Mouse (Mus musculus): ENCODE data around the gene Faf1.

DNA sequence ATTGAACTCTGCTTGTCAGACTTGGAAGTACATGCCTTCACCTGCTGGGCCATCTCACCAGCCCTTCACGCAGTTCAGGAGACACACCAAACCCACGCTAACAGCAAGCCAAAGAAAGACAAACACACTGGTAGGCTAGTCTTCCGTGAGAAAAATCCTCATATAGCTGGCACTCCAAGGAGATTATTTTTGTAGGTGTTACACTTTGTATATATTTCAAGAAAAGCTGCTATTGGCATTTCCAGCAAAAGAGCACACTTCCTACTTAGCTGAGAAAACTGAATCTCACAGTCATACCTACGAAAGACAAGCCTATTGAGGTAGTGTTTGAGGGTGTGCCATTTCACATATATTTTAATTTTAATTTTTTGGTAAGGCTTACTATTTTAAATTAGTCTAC, 45.4 kb upstream of the Faf1 start:
- TF ChIP-seq CTCF (IDR thresholded peaks at IDR 0.05; ENCODE audit: low read depth, low read length) (no peak), POLR2A (IDR thresholded peaks at IDR 0.05; ENCODE audit: insufficient read depth, low read length) (no peak)

All from ES-Bruce4 (cell line).